Mouse (Mus musculus) cerebellum, adult 9-10 months (tissue): Measurements from ENCODE around the gene Pnkd.
"Not testable (repeated sequence)": the region's sequence is repeated elsewhere in the genome, so short reads cannot be mapped to it uniquely, and the experiment has no call there.

Source experiments
- DNase-seq: peaks from one replicate; pipeline ENCODE4 v3.0.0; 2022

Pnkd gene

GRCm38 (mm10) chr1:74298157-74298750 lies 13.5 kb downstream of the Pnkd start:
- no peak for DNase-seq

GRCm38 (mm10) chr1:74298996-74299395 lies 14.3 kb downstream of the Pnkd start:
- peak; percentile 73 for DNase-seq

GRCm38 (mm10) chr1:74300347-74301110 lies 15.8 kb downstream of the Pnkd start:
- no peak for DNase-seq

GRCm38 (mm10) chr1:74302229-74302628 lies 17.5 kb downstream of the Pnkd start:
- DNase-seq = no peak

GRCm38 (mm10) chr1:74302835-74303234 lies 18.1 kb downstream of the Pnkd start:
- peak; percentile 32 for DNase-seq

DNA sequence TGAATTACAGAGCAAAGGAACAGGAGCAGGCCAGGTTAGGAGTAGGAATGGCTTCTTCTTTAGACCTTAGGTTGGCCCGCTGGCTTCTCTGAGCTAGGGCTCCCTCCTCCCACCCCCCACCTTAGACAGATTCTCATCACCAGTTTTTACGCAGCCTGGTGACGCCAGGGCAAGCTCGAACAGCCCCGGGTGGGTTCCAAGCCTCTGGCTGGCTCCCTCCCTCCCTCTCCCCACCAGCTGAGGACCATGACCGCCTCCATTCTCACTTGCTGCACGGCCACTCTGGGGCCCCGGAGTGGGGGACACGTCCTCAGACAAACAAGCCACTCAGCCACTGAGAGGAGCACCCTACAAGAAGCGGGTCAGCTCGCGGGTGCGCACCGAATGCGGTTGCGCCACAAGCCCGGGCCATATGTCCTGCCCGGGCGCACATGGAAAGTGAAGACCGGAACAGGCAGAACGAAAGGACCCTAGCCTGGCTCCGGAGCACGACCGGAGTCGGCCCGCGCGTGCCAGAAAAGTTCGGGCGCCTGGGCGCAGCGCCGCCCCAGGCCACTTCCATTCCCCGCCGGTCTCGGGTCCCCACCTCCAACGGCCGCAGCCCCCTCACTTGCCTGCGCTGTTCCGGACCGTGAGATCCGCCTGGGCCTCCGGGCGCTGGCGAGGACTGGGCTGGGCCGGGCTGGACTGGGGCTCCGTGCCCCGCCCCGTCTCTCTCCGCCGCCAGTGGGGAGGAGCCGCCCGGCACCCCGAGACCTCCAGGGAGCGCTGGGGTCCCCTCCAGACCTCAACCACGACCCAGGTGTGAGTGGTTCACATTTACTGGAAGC lies 19.0 kb downstream of the Pnkd start:
- peak; percentile 52 for DNase-seq

- DNase-seq = peak; percentile 58
Measured at GRCm38 (mm10) chr1:74304339-74304790, 19.6 kb downstream of the Pnkd start.

GRCm38 (mm10) chr1:74304946-74305345 lies 20.2 kb downstream of the Pnkd start:
- DNase-seq = peak; percentile 24

- DNase-seq = no peak
Measured at GRCm38 (mm10) chr1:74305522-74305921, 20.8 kb downstream of the Pnkd start, which contains the start of gene Tmbim1. Tmbim1 (minus strand) TSS chr1:74305622.

DNA sequence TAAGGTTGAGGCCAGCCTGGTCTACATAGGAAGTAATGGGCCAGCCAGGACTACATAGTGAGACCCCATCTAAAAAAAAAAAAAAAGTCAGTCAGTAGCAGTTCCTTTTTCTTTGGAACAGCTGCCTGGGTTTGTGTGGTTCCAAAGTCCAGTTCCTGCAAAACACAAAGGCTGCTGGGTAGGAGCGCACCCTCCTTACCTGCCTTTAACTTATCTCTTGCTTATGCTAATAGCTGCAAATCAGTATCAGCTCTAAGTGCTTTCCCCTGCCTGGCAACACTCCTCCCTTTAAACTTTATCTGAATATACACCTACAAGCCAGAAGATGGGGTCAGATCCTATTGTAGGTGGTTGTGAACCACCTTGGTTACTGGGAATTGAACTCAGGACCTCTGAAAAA lies 22.4 kb downstream of the Pnkd start:
- DNase-seq = no peak

- no peak for DNase-seq
Measured at GRCm38 (mm10) chr1:74308001-74308964, 23.6 kb downstream of the Pnkd start.

GRCm38 (mm10) chr1:74309767-74310166 lies 25.0 kb downstream of the Pnkd start:
- DNase-seq = no peak

DNA sequence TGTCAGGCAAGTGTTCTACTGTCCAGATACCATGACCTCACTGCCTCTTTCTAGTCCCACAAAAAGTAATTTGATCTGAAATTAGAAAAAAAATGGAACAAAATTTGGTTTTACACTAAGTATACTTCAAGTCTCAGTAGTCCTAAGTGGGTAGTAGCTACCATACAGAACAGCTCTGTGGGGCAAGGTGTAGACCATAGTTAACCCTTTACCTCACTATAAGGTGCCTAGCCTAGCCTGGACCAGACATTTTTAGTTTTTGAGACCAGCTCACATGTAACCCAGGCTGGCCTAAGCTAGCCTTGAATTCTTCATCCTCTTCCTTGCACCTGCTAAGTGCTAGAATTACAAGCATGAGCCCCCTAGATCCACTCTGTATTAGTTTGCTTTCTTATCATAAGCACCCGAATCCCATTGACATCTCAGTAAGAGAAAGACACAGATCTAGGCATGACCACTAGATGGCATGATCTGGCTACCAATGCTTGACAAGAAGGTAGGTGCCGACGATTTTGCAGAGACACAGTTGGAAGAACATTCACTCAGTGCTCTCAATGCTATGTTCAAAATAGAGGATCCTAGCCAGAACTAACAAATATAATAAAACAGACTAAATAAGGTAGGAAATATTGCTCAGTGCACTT lies 28.4 kb downstream of the Pnkd start:
- DNase-seq = peak; percentile 89

- DNase-seq = no peak
Measured at GRCm38 (mm10) chr1:74314796-74315195, 30.1 kb downstream of the Pnkd start.

DNA sequence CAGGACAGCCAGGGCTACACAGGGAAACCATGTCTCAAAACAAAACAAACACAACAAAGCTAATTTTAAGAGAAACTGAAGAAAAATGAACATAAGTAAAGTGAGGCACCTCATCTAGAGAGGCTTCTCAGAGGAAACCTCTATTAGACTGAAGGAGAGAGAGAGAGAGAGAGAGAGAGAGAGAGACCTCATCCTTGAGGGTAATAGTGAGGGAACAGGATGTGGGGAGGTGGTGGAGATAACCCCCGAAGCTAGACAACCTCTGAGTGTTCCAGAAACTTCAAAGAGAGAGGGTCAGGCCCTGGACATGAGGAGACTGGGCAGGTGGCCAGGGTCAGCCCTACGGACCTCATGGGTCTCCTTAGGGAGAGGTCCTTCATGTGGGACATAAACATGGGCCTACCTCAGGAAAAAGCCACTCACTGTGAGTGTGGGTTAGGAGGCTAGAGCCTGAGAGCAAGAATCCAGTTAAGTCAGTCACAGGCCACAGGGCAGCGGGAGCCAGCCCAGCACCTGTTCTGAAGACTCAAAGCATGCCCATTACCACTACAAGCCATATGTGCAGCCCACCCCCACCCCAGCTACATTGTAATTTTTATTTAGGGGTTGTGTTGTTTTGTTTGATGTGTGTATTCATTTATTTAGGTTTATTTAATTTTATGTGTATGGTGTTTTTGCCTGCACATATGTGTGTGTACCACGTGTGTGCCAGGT lies 31.5 kb downstream of the Pnkd start:
- DNase-seq = no peak

DNA sequence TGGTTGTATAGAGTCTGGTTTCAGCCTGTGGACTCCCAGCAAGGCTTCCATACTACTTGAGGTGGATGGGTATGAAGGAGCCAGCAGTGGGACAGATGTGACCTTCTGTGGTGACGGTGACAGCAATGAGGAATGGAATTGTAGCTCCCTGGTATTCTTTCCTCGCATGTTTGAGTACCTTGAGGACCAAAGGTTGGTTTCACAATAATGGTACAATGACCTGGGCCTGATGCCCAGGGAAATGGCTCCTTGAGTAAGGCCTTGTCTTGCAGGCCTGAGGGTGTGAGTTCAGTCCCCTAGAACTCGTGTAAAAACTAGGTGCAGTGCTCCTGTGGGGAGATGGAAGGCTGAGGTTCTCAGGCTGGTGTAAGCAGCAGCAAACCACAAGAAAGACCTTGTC lies 34.0 kb downstream of the Pnkd start:
- DNase-seq = no peak

- no peak for DNase-seq
Measured at GRCm38 (mm10) chr1:74321396-74321795, 36.7 kb downstream of the Pnkd start.

GRCm38 (mm10) chr1:74326916-74327315 lies 42.2 kb downstream of the Pnkd start:
- not testable (repeated sequence) for DNase-seq

- DNase-seq = no peak
Measured at GRCm38 (mm10) chr1:74329899-74330431, 45.2 kb downstream of the Pnkd start.

DNA sequence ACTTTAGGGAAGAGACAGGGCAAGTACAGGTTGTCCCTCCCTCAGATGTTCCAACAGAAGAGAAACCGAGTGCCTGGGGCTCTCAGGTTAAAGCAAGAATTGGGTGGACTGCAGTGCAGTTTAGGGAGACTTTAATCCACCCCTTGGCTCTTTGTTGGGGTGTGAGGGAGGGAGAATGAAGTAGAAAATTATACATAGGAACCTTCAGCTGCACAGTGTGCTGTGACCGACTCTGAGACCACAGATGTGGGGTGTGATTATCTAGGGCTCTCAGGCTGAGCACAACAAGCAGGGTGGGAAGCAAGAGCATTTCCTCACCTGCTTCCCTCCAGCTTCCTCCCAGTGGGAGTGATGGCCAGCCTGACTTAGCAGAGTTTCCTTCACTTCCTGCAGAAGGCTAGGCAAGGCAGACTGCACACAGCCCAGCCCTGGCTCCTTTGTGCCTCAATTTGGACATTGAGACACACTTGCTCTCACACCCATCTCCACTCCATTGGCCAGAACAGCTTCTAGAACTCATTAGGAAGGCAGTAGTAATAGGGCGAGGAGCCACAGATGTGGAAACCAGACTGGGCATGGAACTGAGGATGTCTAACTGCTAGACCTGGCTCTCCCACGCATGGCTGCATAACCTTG lies 46.4 kb downstream of the Pnkd start:
- DNase-seq = peak; percentile 36
